Mouse (Mus musculus): Measurements from ENCODE around the gene Gm10413. TPM values are rescaled to one million over a fixed set of nuclear protein-coding genes. Genes with fewer than 3 reads are reported as not detected.

Gm10413 gene
- polyA plus RNA-seq (2015; fragmentation: Illumina TruSeq; extraction: RNeasy Lipid Tissue Mini Kit (QIAGEN cat#74804); ENCODE audit: insufficient read depth, low read depth, low replicate concordance): not detected

GRCm38 (mm10) chr14:3394793-3395192 lies at the start of gene Gm10413:
Gene Gm10413, plus strand, starts transcription at chr14:3395093.

GRCm38 (mm10) chr14:3412314-3412713 lies 17.4 kb downstream of the Gm10413 start, which contains the start of gene Gm10409:
Gene Gm10409, plus strand, starts transcription at chr14:3412614.

GRCm38 (mm10) chr14:3427803-3428202 lies 32.9 kb downstream of the Gm10413 start, which contains the start of gene Gm3005:
Gene Gm3005, plus strand, starts transcription at chr14:3428103.

GRCm38 (mm10) chr14:3449079-3449478 lies 54.2 kb downstream of the Gm10413 start, which contains the start of gene Gm10408:
Gene Gm10408, plus strand, starts transcription at chr14:3449379.

Other genes starting within 250 kb of the Gm10413 start
- gene Gm5795, start 206.8 kb upstream of the Gm10413 start, polyA plus RNA-seq (2015; fragmentation: Illumina TruSeq; extraction: RNeasy Lipid Tissue Mini Kit (QIAGEN cat#74804); ENCODE audit: insufficient read depth, low read depth, low replicate concordance): not detected
- not detected for gene D830030K20Rik, start 186.6 kb upstream of the Gm10413 start, polyA plus RNA-seq (2015; fragmentation: Illumina TruSeq; extraction: RNeasy Lipid Tissue Mini Kit (QIAGEN cat#74804); ENCODE audit: insufficient read depth, low read depth, low replicate concordance)
- gene Gm2956, start 62.5 kb upstream of the Gm10413 start, polyA plus RNA-seq (2015; fragmentation: Illumina TruSeq; extraction: RNeasy Lipid Tissue Mini Kit (QIAGEN cat#74804); ENCODE audit: insufficient read depth, low read depth, low replicate concordance): not detected
- not detected for gene Gm10409, start 17.5 kb downstream of the Gm10413 start, polyA plus RNA-seq (2015; fragmentation: Illumina TruSeq; extraction: RNeasy Lipid Tissue Mini Kit (QIAGEN cat#74804); ENCODE audit: insufficient read depth, low read depth, low replicate concordance)
- gene Gm3005, start 33.0 kb downstream of the Gm10413 start, polyA plus RNA-seq (2015; fragmentation: Illumina TruSeq; extraction: RNeasy Lipid Tissue Mini Kit (QIAGEN cat#74804); ENCODE audit: insufficient read depth, low read depth, low replicate concordance): not detected
- not detected for gene Gm10408, start 54.3 kb downstream of the Gm10413 start, polyA plus RNA-seq (2015; fragmentation: Illumina TruSeq; extraction: RNeasy Lipid Tissue Mini Kit (QIAGEN cat#74804); ENCODE audit: insufficient read depth, low read depth, low replicate concordance)
- not detected for gene Gm3012, start 239.4 kb downstream of the Gm10413 start, polyA plus RNA-seq (2015; fragmentation: Illumina TruSeq; extraction: RNeasy Lipid Tissue Mini Kit (QIAGEN cat#74804); ENCODE audit: insufficient read depth, low read depth, low replicate concordance)

Data from pancreas, adult 10 weeks (tissue).